ENCODE assay signal across 8 mouse cellular contexts in genomic region chr14:61316861-61317260, GRCm38 (mm10). TPM values are rescaled to one million over a fixed set of nuclear protein-coding genes. Genes with fewer than 3 reads are reported as not detected.
DNase-seq lines count a peak whose midpoint lies in the region; ATAC-seq and TF ChIP-seq lines count a peak whose summit lies in the region.

No protein-coding gene starts in this region.

- H3K27me3 ChIP-seq in CH12.LX (replicated peaks), result no peaks in the 10 kb centered on the region
- no peaks in the 10 kb centered on the region for H3K27me3 ChIP-seq in forebrain, embryonic 14.5 days (replicated peaks; ENCODE audit: control insufficient read depth, insufficient read depth, low read length)
- H3K27me3 ChIP-seq in limb, embryonic 11.5 days (ENCODE audit: control insufficient read depth, insufficient read depth, low read length), result no peaks in the 10 kb centered on the region

- TF ChIP-seq EP300 in CH12.LX (IDR thresholded peaks at IDR 0.05; ENCODE audit: low read length), result no peak

- H3K4me3 ChIP-seq in CH12.LX (replicated peaks in 1 of 3; ENCODE audit: low read depth in 2 of 3, low read length in 2 of 3, poor library complexity in 1 of 3), result no peak overlapping the region
- H3K4me3 ChIP-seq in forebrain, embryonic 14.5 days (ENCODE audit: low read depth, low read length), result no peak overlapping the region
- H3K4me3 ChIP-seq in limb, embryonic 11.5 days (ENCODE audit: low read depth, low read length), result no peak overlapping the region

- 40% methylated on average over 4 of the region's 4 CpGs for WGBS in forebrain, embryonic 14.5 days
- 24% methylated on average over 4 of the region's 4 CpGs for WGBS in limb, embryonic 11.5 days

- ATAC-seq in forebrain, embryonic 14.5 days, result peak; percentile 32; the same call in 1 of the 2 replicates
- ATAC-seq in limb, embryonic 11.5 days (ENCODE audit: insufficient number of reproducible peaks, low FRiP score, low TSS enrichment, low read depth), result 0 out of 2 replicates have a peak, but pooled peaks have one; percentile 31
- no peak for ATAC-seq in activated CD4-positive, CD25-positive, alpha-beta regulatory T cell, adult 4 months

- no peak overlapping the region for H3K9ac ChIP-seq in CH12.LX (ENCODE audit: insufficient read depth, low read depth)
- no peak overlapping the region for H3K9ac ChIP-seq in forebrain, embryonic 14.5 days (ENCODE audit: low read length)
- no peak overlapping the region for H3K9ac ChIP-seq in limb, embryonic 11.5 days (ENCODE audit: low read length)

- no peaks in the 10 kb centered on the region for H3K79me2 ChIP-seq in CH12.LX (replicated peaks; ENCODE audit: control insufficient read depth, extremely low read depth, insufficient read depth, poor library complexity, severe bottlenecking)

- DNase-seq in A20 (ENCODE audit: low read depth, low spot score) (peak; percentile 51), CH12.LX (ENCODE audit: extremely low read depth) (peak; percentile 70)
- peak; percentile 48 for DNase-seq in c-Kit-positive CD71-positive TER-119-negative erythroid progenitor cells, embryonic 14.5 days (ENCODE audit: low read depth)
- peak; percentile 60 for DNase-seq in forebrain, embryonic 14.5 days (ENCODE audit: low spot score)
- DNase-seq in kidney, adult 8-10 months, result peak; percentile 33 to 64
- peak; percentile 68 for DNase-seq in limb, embryonic 11.5 days (ENCODE audit: low spot score)
- DNase-seq in retina, adult 2 months (ENCODE audit: low read depth, low spot score), result peak; percentile 49

- no peak overlapping the region for H3K27ac ChIP-seq in CH12.LX (ENCODE audit: insufficient read depth, low read depth)
- H3K27ac ChIP-seq in forebrain, embryonic 14.5 days (ENCODE audit: low read depth, low read length), result no peak overlapping the region
- no peak overlapping the region for H3K27ac ChIP-seq in limb, embryonic 11.5 days (replicated peaks; ENCODE audit: low read depth, low read length)

- dilution Hi-C loops in CH12.LX (cut with MboI; ENCODE audit: extremely low pct_ligation_motif_present, extremely low pct_unique_long_range_greater_than_20kb, low sequenced_read_pairs), result no loop called here

- no peak overlapping the region; the same call in 1 of the 2 replicates for H3K4me2 ChIP-seq in CH12.LX (ENCODE audit: insufficient read depth, low read depth, poor library complexity, severe bottlenecking)
- no peak overlapping the region for H3K4me2 ChIP-seq in forebrain, embryonic 14.5 days (ENCODE audit: low read length)
- no peak overlapping the region for H3K4me2 ChIP-seq in limb, embryonic 11.5 days (ENCODE audit: low read depth, severe bottlenecking)

- TF ChIP-seq RAD21 in CH12.LX (IDR thresholded peaks at IDR 0.05; ENCODE audit: low read depth, low read length), result peak; percentile 43

- no peaks in the 10 kb centered on the region for H3K9me3 ChIP-seq in CH12.LX (replicated peaks; ENCODE audit: low read length)
- H3K9me3 ChIP-seq in forebrain, embryonic 14.5 days (replicated peaks; ENCODE audit: control insufficient read depth, low read length), result no peaks in the 10 kb centered on the region
- H3K9me3 ChIP-seq in limb, embryonic 11.5 days (ENCODE audit: control insufficient read depth, low read length), result no peaks in the 10 kb centered on the region

- no peaks in the 10 kb centered on the region for H3K36me3 ChIP-seq in CH12.LX (replicated peaks in 1 of 2; ENCODE audit: control insufficient read depth in 1 of 2, insufficient read depth in 1 of 2, low read length in 1 of 2)
- no peaks in the 10 kb centered on the region for H3K36me3 ChIP-seq in forebrain, embryonic 14.5 days (ENCODE audit: control insufficient read depth, insufficient read depth, low read length)
- H3K36me3 ChIP-seq in limb, embryonic 11.5 days (ENCODE audit: control insufficient read depth, insufficient read depth, low read length), result no peaks in the 10 kb centered on the region

- TF ChIP-seq CTCF in CH12.LX (conservative IDR thresholded peaks at IDR 0.05 in 1 of 2, IDR thresholded peaks at IDR 0.05 in 1 of 2; ENCODE audit: low read depth in 2 of 2, low read length in 2 of 2), result peak; percentile 58 to 75

- H3K4me1 ChIP-seq in CH12.LX (ENCODE audit: control insufficient read depth in 1 of 2, insufficient read depth in 2 of 2), result peaks cover 2 to 7% of the 10 kb centered on the region in 2 experiments; a peak in 3 of 4 replicates
- no peaks in the 10 kb centered on the region for H3K4me1 ChIP-seq in forebrain, embryonic 14.5 days (ENCODE audit: control insufficient read depth, insufficient read depth, low read length)
- no peaks in the 10 kb centered on the region for H3K4me1 ChIP-seq in limb, embryonic 11.5 days (ENCODE audit: control insufficient read depth, insufficient read depth, low read length)

- no peak for TF ChIP-seq POLR2A in CH12.LX (IDR thresholded peaks at IDR 0.05; ENCODE audit: low read depth, low read length)

- in situ Hi-C loops in CH12.LX (cut with MboI; ENCODE audit: low pct_ligation_motif_present, low pct_unique_long_range_greater_than_20kb, low sequenced_read_pairs), result no loop called here

TF ChIP-seq in CH12.LX, 34 proteins besides CTCF, POLR2A, EP300 and RAD21:
- TF ChIP-seq SMC3 (IDR thresholded peaks at IDR 0.05; ENCODE audit: low read depth, low read length) (peak; percentile 49), NRF1 (IDR thresholded peaks at IDR 0.05; ENCODE audit: low read depth, low read length) (no peak), JUN (IDR thresholded peaks at IDR 0.05; ENCODE audit: insufficient read depth, low read depth, low read length) (no peak)
TF ChIP-seq in CH12.LX: peak in this region for 1.

RNA-seq across cellular contexts. Expression of gene Arl11, which starts 7.3 kb away (rescaled TPM):
- 0.71 and 1.1 TPM in 2 replicates for total RNA-seq in CH12.LX (2012; rRNA removed)
- total RNA-seq in CH12.LX (2014; rRNA removed), result 10.9 and 11.7 TPM in 2 replicates
- 11.4 and 12.2 TPM in 2 replicates for polyA plus RNA-seq in CH12.LX (2012; ENCODE audit: insufficient read length, low read depth)
- 0.56 and 0.72 TPM in 2 replicates for polyA plus RNA-seq in forebrain, embryonic 14.5 days (2014; fragmentation: Nextera tagmentation; extraction: Ambion mirVana)
- 0.23 TPM in 1 of 2 replicates, not detected in the other for polyA plus RNA-seq in limb, embryonic 11.5 days (2014; fragmentation: Nextera tagmentation; extraction: Ambion mirVana)
- under 1 TPM; 0.60 to 0.65 TPM for polyA plus RNA-seq in activated CD4-positive, CD25-positive, alpha-beta regulatory T cell, adult 4 months (2017; shearing (Covaris generic))

RNA-seq across cellular contexts. Expression of gene Ebpl, which starts 43.4 kb away (rescaled TPM):
- total RNA-seq in CH12.LX (2012; rRNA removed) (3.6 and 3.7 TPM in 2 replicates), CH12.LX (2014; rRNA removed) (4.8 TPM in 2 replicates)
- polyA plus RNA-seq in CH12.LX (2012; ENCODE audit: insufficient read length, low read depth), result 10.2 and 12.9 TPM in 2 replicates
- polyA plus RNA-seq in forebrain, embryonic 14.5 days (2014; fragmentation: Nextera tagmentation; extraction: Ambion mirVana), result 10.0 and 10.5 TPM in 2 replicates
- polyA plus RNA-seq in limb, embryonic 11.5 days (2014; fragmentation: Nextera tagmentation; extraction: Ambion mirVana), result 10.2 and 10.5 TPM in 2 replicates
- 10 to 100 TPM in 1 of 2 experiments, 1 to 10 TPM in 1; 6.7 to 10.3 TPM for polyA plus RNA-seq in activated CD4-positive, CD25-positive, alpha-beta regulatory T cell, adult 4 months (2017; shearing (Covaris generic))

RNA-seq across cellular contexts. Expression of gene Sgcg, which starts 58.6 kb away (rescaled TPM):
- not detected in 2 replicates for total RNA-seq in CH12.LX (2012; rRNA removed)
- total RNA-seq in CH12.LX (2014; rRNA removed), result not detected in 2 replicates
- polyA plus RNA-seq in CH12.LX (2012; ENCODE audit: insufficient read length, low read depth), result not detected in 2 replicates
- 0.06 TPM in 1 of 2 replicates, not detected in the other for polyA plus RNA-seq in forebrain, embryonic 14.5 days (2014; fragmentation: Nextera tagmentation; extraction: Ambion mirVana)
- 1.4 and 1.7 TPM in 2 replicates for polyA plus RNA-seq in limb, embryonic 11.5 days (2014; fragmentation: Nextera tagmentation; extraction: Ambion mirVana)
- polyA plus RNA-seq in activated CD4-positive, CD25-positive, alpha-beta regulatory T cell, adult 4 months (2017; shearing (Covaris generic)), result not detected
